ENCODE assay signal across 8 mouse cellular contexts in genomic region chr11:98955707-98956235, GRCm38 (mm10). TPM values are rescaled to one million over a fixed set of nuclear protein-coding genes. Genes with fewer than 3 reads are reported as not detected.
DNase-seq lines count a peak whose midpoint lies in the region; ATAC-seq and TF ChIP-seq lines count a peak whose summit lies in the region.

No protein-coding gene starts in this region.

- H3K27ac ChIP-seq in heart, embryonic 13.5 days (replicated peaks), result peak overlapping the region; percentile 90
- no peak overlapping the region for H3K27ac ChIP-seq in thymus, adult 2 months (ENCODE audit: control insufficient read depth, insufficient read depth, low read length)
- H3K27ac ChIP-seq in intestine, embryonic 14.5 days (ENCODE audit: low read depth), result peak overlapping the region; percentile 83; the same call in 1 of the 2 replicates
- no peak overlapping the region for H3K27ac ChIP-seq in left cerebral cortex, adult 2 months

- peak overlapping the region; percentile 69 for H3K9ac ChIP-seq in heart, embryonic 13.5 days
- H3K9ac ChIP-seq in intestine, embryonic 14.5 days (ENCODE audit: low read length), result no peak overlapping the region

- no peak for ATAC-seq in heart, embryonic 13.5 days (ENCODE audit: extremely low read depth, insufficient number of reproducible peaks, low FRiP score, low TSS enrichment)
- no peak for ATAC-seq in intestine, embryonic 14.5 days (replicated peaks; ENCODE audit: low FRiP score, low TSS enrichment, low read depth)

- no peaks in the 10 kb centered on the region for H3K27me3 ChIP-seq in heart, embryonic 13.5 days (replicated peaks)
- no peaks in the 10 kb centered on the region for H3K27me3 ChIP-seq in thymus, adult 2 months (ENCODE audit: control insufficient read depth, insufficient read depth, low read length)
- no peaks in the 10 kb centered on the region for H3K27me3 ChIP-seq in intestine, embryonic 14.5 days (replicated peaks; ENCODE audit: control insufficient read depth, insufficient read depth, low read length)

- H3K4me1 ChIP-seq in heart, embryonic 13.5 days, result peaks cover 77% of the 10 kb centered on the region
- peaks cover 50% of the 10 kb centered on the region for H3K4me1 ChIP-seq in thymus, adult 2 months (replicated peaks; ENCODE audit: control insufficient read depth, insufficient read depth, low read length)
- H3K4me1 ChIP-seq in intestine, embryonic 14.5 days (replicated peaks; ENCODE audit: control insufficient read depth, insufficient read depth, low read length), result peaks cover 50% of the 10 kb centered on the region

- H3K4me3 ChIP-seq in heart, embryonic 13.5 days, result no peak overlapping the region
- H3K4me3 ChIP-seq in thymus, adult 2 months (ENCODE audit: control insufficient read depth, insufficient read depth, low read length), result no peak overlapping the region
- H3K4me3 ChIP-seq in intestine, embryonic 14.5 days (ENCODE audit: low read depth, low read length), result no peak overlapping the region
- H3K4me3 ChIP-seq in left cerebral cortex, adult 2 months, result no peak overlapping the region

- no peak for DNase-seq in heart, postnatal 25 days (ENCODE audit: low spot score)
- DNase-seq in thymus, postnatal 0 days (ENCODE audit: low spot score), result peak; percentile 50
- DNase-seq in thymus, adult 2 months, result no peak
- no peak for DNase-seq in intestine, embryonic 14.5 days (ENCODE audit: low spot score)
- DNase-seq in thymus, postnatal 4 days, result peak; percentile 44
- no peak for DNase-seq in left cerebral cortex, adult 2 months (ENCODE audit: extremely low spot score in 1 of 2, low spot score in 2 of 2)
- DNase-seq in layer of hippocampus, adult 8-10 months (ENCODE audit: low spot score in 2 of 2), result no peak

- peak overlapping the region; percentile 57; the same call in 1 of the 2 replicates for H3K4me2 ChIP-seq in heart, embryonic 13.5 days
- no peak overlapping the region for H3K4me2 ChIP-seq in intestine, embryonic 14.5 days (ENCODE audit: low read length)

- no peaks in the 10 kb centered on the region for H3K9me3 ChIP-seq in heart, embryonic 13.5 days
- H3K9me3 ChIP-seq in intestine, embryonic 14.5 days (ENCODE audit: control insufficient read depth, low read length), result no peaks in the 10 kb centered on the region

- 22% methylated on average over 6 of the region's 7 CpGs for WGBS in heart, embryonic 13.5 days
- WGBS in thymus, adult 2 months, result 58% methylated on average over 7 of the region's 7 CpGs
- 38% methylated on average over 5 of the region's 7 CpGs for WGBS in intestine, embryonic 14.5 days

- H3K36me3 ChIP-seq in heart, embryonic 13.5 days, result peaks cover 38% of the 10 kb centered on the region
- no peaks in the 10 kb centered on the region for H3K36me3 ChIP-seq in thymus, adult 2 months (ENCODE audit: control insufficient read depth, insufficient read depth, low read length)
- H3K36me3 ChIP-seq in intestine, embryonic 14.5 days (ENCODE audit: control insufficient read depth, insufficient read depth, low read length), result peaks cover 19% of the 10 kb centered on the region

- intact Hi-C loops in heart, postnatal 25 days (cut with DNase I), result no loop called here
- intact Hi-C loops in left cerebral cortex, adult 2 months (cut with DNase I), result loop anchor here (2.0 kb wide), 1 partner anchor 15 kb away; no protein-coding TSS in a partner anchor

- TF ChIP-seq POLR2A in thymus, adult 2 months (IDR thresholded peaks at IDR 0.05; ENCODE audit: control insufficient read depth, extremely low read depth, insufficient read depth, low read length, poor library complexity), result no peak

- no peak for TF ChIP-seq CTCF in thymus, adult 2 months (IDR thresholded peaks at IDR 0.05; ENCODE audit: borderline replicate concordance, control insufficient read depth, extremely low read depth, insufficient read depth, low read length, poor library complexity)
- TF ChIP-seq CTCF in left cerebral cortex, adult 2 months (IDR thresholded peaks at IDR 0.05), result no peak

RNA-seq across cellular contexts. Expression of gene Gjd3, which starts 27.0 kb away (rescaled TPM):
- 1.3 and 3.3 TPM in 2 replicates for polyA plus RNA-seq in heart, embryonic 13.5 days (2015; fragmentation: Nextera tagmentation; extraction: Ambion mirVana)
- 1 to 10 TPM in 1 of 2 experiments, under 1 TPM in 1; 0.52 to 1.1 TPM for total RNA-seq in heart, postnatal 25 days (2021)
- 0.27 and 0.51 TPM in 2 replicates for polyA plus RNA-seq in thymus, postnatal 0 days (2015; fragmentation: Nextera tagmentation; extraction: Ambion mirVana)
- 1.3 and 1.9 TPM in 2 replicates for polyA plus RNA-seq in thymus, adult 2 months (2012; rRNA removed)
- 0.22 TPM in 1 of 2 replicates, not detected in the other for polyA plus RNA-seq in intestine, embryonic 14.5 days (2014; fragmentation: Nextera tagmentation; extraction: Ambion mirVana)
- total RNA-seq in left cerebral cortex, adult 2 months (2021), result 1 to 10 TPM; 1.4 to 3.2 TPM
- total RNA-seq in layer of hippocampus, adult 8-10 months (2022), result 1 to 10 TPM in 2 of 4 experiments, not detected in 2; 1.4 to 1.6 TPM

RNA-seq across cellular contexts. Expression of gene Rara, which starts 28.2 kb away (rescaled TPM):
- 27.9 and 28.3 TPM in 2 replicates for polyA plus RNA-seq in heart, embryonic 13.5 days (2015; fragmentation: Nextera tagmentation; extraction: Ambion mirVana)
- 10 to 100 TPM; 11.8 TPM for total RNA-seq in heart, postnatal 25 days (2021)
- polyA plus RNA-seq in thymus, postnatal 0 days (2015; fragmentation: Nextera tagmentation; extraction: Ambion mirVana), result 40.4 and 41.0 TPM in 2 replicates
- 63.5 and 74.1 TPM in 2 replicates for polyA plus RNA-seq in thymus, adult 2 months (2012; rRNA removed)
- 42.4 and 43.6 TPM in 2 replicates for polyA plus RNA-seq in intestine, embryonic 14.5 days (2014; fragmentation: Nextera tagmentation; extraction: Ambion mirVana)
- 10 to 100 TPM; 14.0 to 18.7 TPM for total RNA-seq in left cerebral cortex, adult 2 months (2021)
- 10 to 100 TPM; 17.3 to 20.2 (median 19.4) TPM for total RNA-seq in layer of hippocampus, adult 8-10 months (2022)

RNA-seq across cellular contexts. Expression of gene Cdc6, which starts 48.2 kb away (rescaled TPM):
- 21.1 and 22.9 TPM in 2 replicates for polyA plus RNA-seq in heart, embryonic 13.5 days (2015; fragmentation: Nextera tagmentation; extraction: Ambion mirVana)
- total RNA-seq in heart, postnatal 25 days (2021), result under 1 TPM; 0.28 to 0.52 TPM
- 40.6 and 53.2 TPM in 2 replicates for polyA plus RNA-seq in thymus, postnatal 0 days (2015; fragmentation: Nextera tagmentation; extraction: Ambion mirVana)
- 8.4 and 12.2 TPM in 2 replicates for polyA plus RNA-seq in thymus, adult 2 months (2012; rRNA removed)
- 32.5 and 32.9 TPM in 2 replicates for polyA plus RNA-seq in intestine, embryonic 14.5 days (2014; fragmentation: Nextera tagmentation; extraction: Ambion mirVana)
- under 1 TPM; 0.35 to 0.36 TPM for total RNA-seq in left cerebral cortex, adult 2 months (2021)
- 1 to 10 TPM in 1 of 4 experiments, under 1 TPM in 3; 0.36 to 1.2 (median 0.44) TPM for total RNA-seq in layer of hippocampus, adult 8-10 months (2022)

Comparison
In these comparisons a context has a peak if more than half of its experiments do, and no peak if none do; other contexts are left out.
1. DNase-seq: peak in thymus, postnatal 0 days (single experiment) and thymus, postnatal 4 days (single experiment); none in heart, postnatal 25 days (single experiment), thymus, adult 2 months (single experiment), intestine, embryonic 14.5 days (single experiment), left cerebral cortex, adult 2 months (0 of 2) and layer of hippocampus, adult 8-10 months (0 of 2).
2. H3K27ac ChIP-seq: peak in heart, embryonic 13.5 days (single experiment) and intestine, embryonic 14.5 days (single experiment); none in thymus, adult 2 months (single experiment) and left cerebral cortex, adult 2 months (single experiment).